Mouse (Mus musculus): ENCODE results near the gene Svbp. TPM values are rescaled to one million over a fixed set of nuclear protein-coding genes. Genes with fewer than 3 reads are reported as not detected.

The Svbp gene
- total RNA-seq, 2 experiments from 2014 or later, result 15.4 to 17.5 TPM

GRCm38 (mm10) chr4:119189864-119190263, 5.2 kb upstream of the Svbp start, which contains the start of gene Ermap:
Gene Ermap, minus strand, starts transcription at chr4:119190011.
- no peak for DNase-seq (ENCODE audit: low spot score in 2 of 2)

- DNase-seq (ENCODE audit: low spot score in 2 of 2), result no peak
Measured at GRCm38 (mm10) chr4:119190618-119191017, 4.5 kb upstream of the Svbp start.

- DNase-seq (ENCODE audit: low spot score in 2 of 2), result no peak
Measured at GRCm38 (mm10) chr4:119191273-119191672, 3.8 kb upstream of the Svbp start.

- DNase-seq (ENCODE audit: low spot score in 2 of 2), result no peak
Measured at GRCm38 (mm10) chr4:119192757-119193156, 2.3 kb upstream of the Svbp start.

- no peak for DNase-seq (ENCODE audit: low spot score in 2 of 2)
Measured at GRCm38 (mm10) chr4:119195582-119196320, 645 bp downstream of the Svbp start.

GRCm38 (mm10) chr4:119198105-119198504, 3.0 kb downstream of the Svbp start:
- no peak for DNase-seq (ENCODE audit: low spot score in 2 of 2)

GRCm38 (mm10) chr4:119204672-119205071, 9.6 kb downstream of the Svbp start:
- DNase-seq (ENCODE audit: low spot score in 2 of 2), result peak; percentile 32 to 66

- no peak for DNase-seq (ENCODE audit: low spot score in 2 of 2)
Measured at GRCm38 (mm10) chr4:119216667-119217066, 21.6 kb downstream of the Svbp start.

- DNase-seq (ENCODE audit: low spot score in 2 of 2), result no peak
Measured at GRCm38 (mm10) chr4:119218169-119218568, 23.1 kb downstream of the Svbp start, which contains the start of gene Tmem269. Gene Tmem269, minus strand, starts transcription at chr4:119218217.

GRCm38 (mm10) chr4:119223696-119224095, 28.6 kb downstream of the Svbp start:
- DNase-seq (ENCODE audit: low spot score in 2 of 2), result peak; percentile 43 to 71

GRCm38 (mm10) chr4:119224534-119224933, 29.4 kb downstream of the Svbp start:
- DNase-seq (ENCODE audit: low spot score in 2 of 2), result no peak

GRCm38 (mm10) chr4:119225719-119226118, 30.6 kb downstream of the Svbp start:
- DNase-seq (ENCODE audit: low spot score in 2 of 2), result no peak

GRCm38 (mm10) chr4:119226751-119227150, 31.6 kb downstream of the Svbp start:
- no peak for DNase-seq (ENCODE audit: low spot score in 2 of 2)

- peak; percentile 98 to 99 for DNase-seq (ENCODE audit: low spot score in 2 of 2)
Measured at GRCm38 (mm10) chr4:119232410-119233255, 37.5 kb downstream of the Svbp start, which contains the start of the genes AU022252 and P3h1. Gene AU022252, minus strand, starts transcription at chr4:119232712. Gene P3h1, plus strand, starts transcription at chr4:119232915.

- peak; percentile 55 to 73 for DNase-seq (ENCODE audit: low spot score in 2 of 2)
Measured at GRCm38 (mm10) chr4:119233256-119233901, 38.3 kb downstream of the Svbp start.

- no peak for DNase-seq (ENCODE audit: low spot score in 2 of 2)
Measured at GRCm38 (mm10) chr4:119234348-119234747, 39.2 kb downstream of the Svbp start.

GRCm38 (mm10) chr4:119238661-119239060, 43.6 kb downstream of the Svbp start:
- DNase-seq (ENCODE audit: low spot score in 2 of 2), result no peak

GRCm38 (mm10) chr4:119239181-119239682, 44.1 kb downstream of the Svbp start:
- peak; percentile 39 to 63 for DNase-seq (ENCODE audit: low spot score in 2 of 2)

- peak; percentile 49 to 76 for DNase-seq (ENCODE audit: low spot score in 2 of 2)
Measured at GRCm38 (mm10) chr4:119241664-119242063, 46.6 kb downstream of the Svbp start.

- no peak for DNase-seq (ENCODE audit: low spot score in 2 of 2)
Measured at GRCm38 (mm10) chr4:119242571-119242970, 47.5 kb downstream of the Svbp start.

Measured in layer of hippocampus, adult 18-20 months (tissue).